Mouse (Mus musculus): Measurements from ENCODE around the gene Edem2. TPM values are rescaled to one million over a fixed set of nuclear protein-coding genes. Genes with fewer than 3 reads are reported as not detected.

Gene Edem2
- polyA plus RNA-seq, 1 experiment from 2014 or later: 39.9 TPM

- H3K36me3 ChIP-seq (ENCODE audit: control insufficient read depth, insufficient read depth, low read length): 0 out of 2 replicates have a peak, but pooled peaks cover 9% of the 10 kb centered on the region
- no peak overlapping the region for H3K4me2 ChIP-seq (ENCODE audit: low read length)
- no peaks in the 10 kb centered on the region for H3K27me3 ChIP-seq (replicated peaks; ENCODE audit: control insufficient read depth, insufficient read depth, low read length)
- H3K9me3 ChIP-seq (replicated peaks; ENCODE audit: control insufficient read depth, low read length): no peaks in the 10 kb centered on the region
- no peak overlapping the region for H3K4me3 ChIP-seq (ENCODE audit: low read depth, low read length)
- 79% methylated on average over 7 of the region's 7 CpGs for WGBS
- ATAC-seq (no peak), DNase-seq (ENCODE audit: low spot score) (no peak)
- no peak overlapping the region for H3K27ac ChIP-seq (ENCODE audit: low read depth, low read length)
- no peaks in the 10 kb centered on the region for H3K4me1 ChIP-seq (ENCODE audit: control insufficient read depth, insufficient read depth, low read length)
- no peak overlapping the region for H3K9ac ChIP-seq (ENCODE audit: low read length)
Observed at GRCm38 (mm10) chr2:155696851-155697250, 32.4 kb downstream of the Edem2 start.

DNA sequence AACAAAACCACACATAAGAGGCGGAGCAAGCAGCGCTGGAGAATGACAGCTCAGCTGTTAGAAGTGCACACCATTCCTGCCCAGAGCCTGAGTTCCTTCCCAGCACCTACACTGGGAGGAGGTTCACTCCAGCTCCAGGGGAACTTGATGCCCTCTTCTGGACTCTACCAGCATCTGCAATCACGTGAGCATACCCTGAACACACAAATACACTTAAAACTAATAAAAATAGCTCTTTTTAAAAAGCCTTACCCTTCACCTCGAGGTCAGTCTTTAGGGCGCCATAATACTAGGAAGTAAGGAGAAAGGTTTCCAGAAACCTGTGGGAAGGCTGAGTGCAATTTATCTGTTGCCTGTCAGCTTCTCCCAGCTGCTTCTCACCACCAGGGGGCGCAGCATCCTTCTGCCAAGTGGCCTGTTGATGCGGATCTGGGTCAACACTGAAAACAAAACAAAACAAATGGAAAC is 33.1 kb downstream of the Edem2 start:
- Histone ChIP-seq H3K9me3 (replicated peaks; ENCODE audit: control insufficient read depth, low read length) (no peaks in the 10 kb centered on the region), H3K27ac (ENCODE audit: low read depth, low read length) (no peak overlapping the region), H3K9ac (ENCODE audit: low read length) (no peak overlapping the region), H3K4me1 (ENCODE audit: control insufficient read depth, insufficient read depth, low read length) (peaks cover 2% of the 10 kb centered on the region), H3K36me3 (ENCODE audit: control insufficient read depth, insufficient read depth, low read length) (0 out of 2 replicates have a peak, but pooled peaks cover 3% of the 10 kb centered on the region), H3K27me3 (replicated peaks; ENCODE audit: control insufficient read depth, insufficient read depth, low read length) (no peaks in the 10 kb centered on the region), H3K4me2 (ENCODE audit: low read length) (no peak overlapping the region), H3K4me3 (ENCODE audit: low read depth, low read length) (no peak overlapping the region)
- 9% methylated on average over 7 of the region's 7 CpGs for WGBS
- DNase-seq (ENCODE audit: low spot score): peak; percentile 76
- no peak for ATAC-seq

- Histone ChIP-seq H3K4me1 (ENCODE audit: control insufficient read depth, insufficient read depth, low read length) (peaks cover 10% of the 10 kb centered on the region), H3K9me3 (replicated peaks; ENCODE audit: control insufficient read depth, low read length) (no peaks in the 10 kb centered on the region), H3K4me2 (ENCODE audit: low read length) (no peak overlapping the region), H3K27me3 (replicated peaks; ENCODE audit: control insufficient read depth, insufficient read depth, low read length) (no peaks in the 10 kb centered on the region), H3K27ac (ENCODE audit: low read depth, low read length) (no peak overlapping the region), H3K9ac (ENCODE audit: low read length) (no peak overlapping the region), H3K4me3 (ENCODE audit: low read depth, low read length) (no peak overlapping the region), H3K36me3 (ENCODE audit: control insufficient read depth, insufficient read depth, low read length) (no peaks in the 10 kb centered on the region)
- WGBS: 75% methylated on average over 3 of the region's 3 CpGs
- ATAC-seq (no peak), DNase-seq (ENCODE audit: low spot score) (no peak)
Observed at GRCm38 (mm10) chr2:155695316-155695715, 34.0 kb downstream of the Edem2 start.

- H3K4me2 ChIP-seq (ENCODE audit: low read length): no peak overlapping the region
- no peak overlapping the region for H3K9ac ChIP-seq (ENCODE audit: low read length)
- no peak overlapping the region for H3K4me3 ChIP-seq (ENCODE audit: low read depth, low read length)
- DNase-seq (ENCODE audit: low spot score): no peak
- WGBS: 83% methylated on average over 2 of the region's 2 CpGs
- no peaks in the 10 kb centered on the region for H3K27me3 ChIP-seq (replicated peaks; ENCODE audit: control insufficient read depth, insufficient read depth, low read length)
- H3K36me3 ChIP-seq (ENCODE audit: control insufficient read depth, insufficient read depth, low read length): no peaks in the 10 kb centered on the region
- H3K4me1 ChIP-seq (ENCODE audit: control insufficient read depth, insufficient read depth, low read length): peaks cover 13% of the 10 kb centered on the region
- H3K9me3 ChIP-seq (replicated peaks; ENCODE audit: control insufficient read depth, low read length): no peaks in the 10 kb centered on the region
- no peak overlapping the region for H3K27ac ChIP-seq (ENCODE audit: low read depth, low read length)
- ATAC-seq: no peak
Observed at GRCm38 (mm10) chr2:155694564-155694963, 34.7 kb downstream of the Edem2 start.

GRCm38 (mm10) chr2:155693136-155693535 is 36.1 kb downstream of the Edem2 start:
- Histone ChIP-seq H3K4me1 (ENCODE audit: control insufficient read depth, insufficient read depth, low read length) (peaks cover 13% of the 10 kb centered on the region), H3K4me3 (ENCODE audit: low read depth, low read length) (no peak overlapping the region), H3K27me3 (replicated peaks; ENCODE audit: control insufficient read depth, insufficient read depth, low read length) (no peaks in the 10 kb centered on the region), H3K27ac (ENCODE audit: low read depth, low read length) (no peak overlapping the region), H3K36me3 (ENCODE audit: control insufficient read depth, insufficient read depth, low read length) (no peaks in the 10 kb centered on the region), H3K9me3 (replicated peaks; ENCODE audit: control insufficient read depth, low read length) (no peaks in the 10 kb centered on the region), H3K4me2 (ENCODE audit: low read length) (no peak overlapping the region), H3K9ac (ENCODE audit: low read length) (no peak overlapping the region)
- DNase-seq (ENCODE audit: low spot score) (no peak), ATAC-seq (no peak)
- WGBS: 83% methylated on average over 4 of the region's 4 CpGs

DNA sequence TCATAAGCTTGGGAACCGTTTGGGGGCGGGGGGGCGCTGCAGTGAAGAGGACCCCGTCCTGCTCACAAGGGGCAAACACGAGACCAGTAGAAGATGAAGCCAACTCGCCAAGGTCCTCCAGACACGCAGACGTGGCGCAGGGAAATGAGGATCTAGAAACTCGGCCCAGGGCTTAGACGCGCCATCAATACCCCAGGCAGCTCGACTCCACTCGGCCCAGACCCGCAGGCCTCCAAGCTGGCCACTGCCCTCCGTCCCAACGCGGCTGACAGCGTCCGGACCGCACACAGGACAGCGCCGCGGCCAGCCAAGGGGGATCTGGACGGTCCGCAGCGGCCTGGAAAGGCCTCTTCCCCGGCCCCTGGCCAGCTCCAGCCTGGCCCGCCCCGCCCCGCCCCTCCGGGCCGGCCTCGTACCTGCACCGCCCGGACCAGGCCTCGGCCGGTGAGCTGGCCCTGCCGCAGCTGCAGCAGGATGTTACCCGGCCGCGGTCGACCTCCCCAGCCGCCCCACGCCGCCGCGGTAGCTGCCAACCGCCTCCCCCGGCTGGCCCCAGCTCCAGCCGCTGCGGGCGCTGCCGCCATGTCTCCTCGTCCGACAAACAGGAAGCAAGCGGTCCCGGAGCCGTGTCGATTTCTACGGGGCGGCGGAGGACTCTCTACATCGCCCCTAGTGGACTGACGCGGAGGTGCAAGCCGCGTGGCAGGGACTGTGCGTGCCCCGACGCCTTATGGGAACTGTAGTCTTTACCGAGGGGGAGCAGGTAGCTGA is 37.4 kb downstream of the Edem2 start, which contains the start of gene Trpc4ap:
TSS of gene Trpc4ap (minus strand) at position 662 of the 771 bp plus-strand sequence.
- peaks cover 7% of the 10 kb centered on the region; the same call in 1 of the 2 replicates for H3K36me3 ChIP-seq (ENCODE audit: control insufficient read depth, insufficient read depth, low read length)
- peak; percentile 96 for DNase-seq (ENCODE audit: low spot score)
- peak within 1 kb of the TSS; percentile 86 for H3K27ac ChIP-seq (ENCODE audit: low read depth, low read length)
- under 1% methylated on average over 43 of the region's 72 CpGs for WGBS
- no peaks in the 10 kb centered on the region for H3K9me3 ChIP-seq (replicated peaks; ENCODE audit: control insufficient read depth, low read length)
- peak; percentile 98 for ATAC-seq
- no peaks in the 10 kb centered on the region for H3K27me3 ChIP-seq (replicated peaks; ENCODE audit: control insufficient read depth, insufficient read depth, low read length)
- H3K4me1 ChIP-seq (ENCODE audit: control insufficient read depth, insufficient read depth, low read length): peaks cover 13% of the 10 kb centered on the region
- H3K4me3 ChIP-seq (ENCODE audit: low read depth, low read length): peak within 1 kb of the TSS; percentile 97
- H3K4me2 ChIP-seq (ENCODE audit: low read length): peak within 1 kb of the TSS; percentile 84
- H3K9ac ChIP-seq (ENCODE audit: low read length): peak within 1 kb of the TSS; percentile 93

DNA sequence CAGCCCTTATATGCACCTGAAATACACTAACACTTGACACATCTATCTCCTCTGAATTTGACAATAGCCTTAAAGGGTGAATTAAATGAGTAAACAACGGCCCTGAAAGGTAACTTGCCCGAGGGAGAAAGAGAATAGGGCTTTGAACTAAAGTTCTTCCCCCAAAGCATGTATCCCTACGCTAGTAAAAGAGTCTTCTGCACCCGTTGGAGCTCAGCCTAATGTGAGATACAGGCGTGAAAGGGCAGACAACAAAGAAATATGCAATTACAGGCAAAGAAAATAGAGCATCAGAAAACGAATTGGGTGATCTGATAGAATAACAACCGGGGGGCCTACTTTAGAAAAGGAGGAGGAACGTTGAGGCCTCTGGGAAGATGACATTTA is 37.9 kb downstream of the Edem2 start:
- Histone ChIP-seq H3K4me1 (ENCODE audit: control insufficient read depth, insufficient read depth, low read length) (peaks cover 13% of the 10 kb centered on the region), H3K27me3 (replicated peaks; ENCODE audit: control insufficient read depth, insufficient read depth, low read length) (no peaks in the 10 kb centered on the region), H3K9ac (ENCODE audit: low read length) (peak overlapping the region; percentile 93), H3K9me3 (replicated peaks; ENCODE audit: control insufficient read depth, low read length) (no peaks in the 10 kb centered on the region), H3K4me2 (ENCODE audit: low read length) (peak overlapping the region; percentile 84), H3K27ac (ENCODE audit: low read depth, low read length) (peak overlapping the region; percentile 86), H3K4me3 (ENCODE audit: low read depth, low read length) (peak overlapping the region; percentile 97), H3K36me3 (ENCODE audit: control insufficient read depth, insufficient read depth, low read length) (peaks cover 8% of the 10 kb centered on the region; the same call in 1 of the 2 replicates)
- ATAC-seq: no peak
- peak; percentile 34 for DNase-seq (ENCODE audit: low spot score)
- WGBS: 4% methylated on average over 8 of the region's 8 CpGs

DNA sequence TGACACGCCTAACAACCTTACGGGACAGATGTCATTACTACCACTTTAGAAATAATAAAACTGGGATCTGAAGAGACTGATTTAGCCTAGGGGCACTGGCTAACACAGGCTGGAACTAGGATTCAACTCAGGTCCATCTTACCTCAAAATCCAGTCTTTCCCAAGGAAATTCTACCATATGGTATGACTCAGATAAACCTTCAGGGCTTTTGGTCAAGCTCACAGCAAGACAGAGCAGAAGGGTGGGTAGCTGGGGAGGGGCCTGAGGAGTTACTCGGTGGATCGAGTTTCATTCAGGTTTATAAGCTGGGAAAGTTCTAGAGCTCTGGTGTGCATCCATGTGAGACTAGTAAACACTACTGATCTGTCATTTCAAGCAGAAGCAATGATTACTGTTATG is 40.1 kb downstream of the Edem2 start:
- H3K4me3 ChIP-seq (ENCODE audit: low read depth, low read length): no peak overlapping the region
- ATAC-seq: no peak
- 86% methylated on average over 4 of the region's 4 CpGs for WGBS
- peaks cover 13% of the 10 kb centered on the region for H3K4me1 ChIP-seq (ENCODE audit: control insufficient read depth, insufficient read depth, low read length)
- H3K4me2 ChIP-seq (ENCODE audit: low read length): no peak overlapping the region
- H3K9me3 ChIP-seq (replicated peaks; ENCODE audit: control insufficient read depth, low read length): no peaks in the 10 kb centered on the region
- peaks cover 14% of the 10 kb centered on the region for H3K36me3 ChIP-seq (ENCODE audit: control insufficient read depth, insufficient read depth, low read length)
- no peaks in the 10 kb centered on the region for H3K27me3 ChIP-seq (replicated peaks; ENCODE audit: control insufficient read depth, insufficient read depth, low read length)
- DNase-seq (ENCODE audit: low spot score): no peak
- no peak overlapping the region for H3K27ac ChIP-seq (ENCODE audit: low read depth, low read length)
- no peak overlapping the region for H3K9ac ChIP-seq (ENCODE audit: low read length)

- Histone ChIP-seq H3K36me3 (ENCODE audit: control insufficient read depth, insufficient read depth, low read length) (peaks cover 14% of the 10 kb centered on the region), H3K27ac (ENCODE audit: low read depth, low read length) (no peak overlapping the region), H3K9ac (ENCODE audit: low read length) (no peak overlapping the region), H3K9me3 (replicated peaks; ENCODE audit: control insufficient read depth, low read length) (no peaks in the 10 kb centered on the region), H3K4me1 (ENCODE audit: control insufficient read depth, insufficient read depth, low read length) (peaks cover 13% of the 10 kb centered on the region), H3K4me2 (ENCODE audit: low read length) (no peak overlapping the region), H3K27me3 (replicated peaks; ENCODE audit: control insufficient read depth, insufficient read depth, low read length) (no peaks in the 10 kb centered on the region), H3K4me3 (ENCODE audit: low read depth, low read length) (no peak overlapping the region)
- DNase-seq (ENCODE audit: low spot score): no peak
- 95% methylated on average over 11 of the region's 11 CpGs for WGBS
- ATAC-seq: no peak
Observed at GRCm38 (mm10) chr2:155687746-155688145, 41.5 kb downstream of the Edem2 start.
